Mouse (Mus musculus): ENCODE results near the gene Polr2h.
A peak's percentile ranks its signal among the peaks of the same experiment; 100 is the strongest.
"Not testable (repeated sequence)": the region's sequence is repeated elsewhere in the genome, so short reads cannot be mapped to it uniquely, and the experiment has no call there.

Gene Polr2h

DNA sequence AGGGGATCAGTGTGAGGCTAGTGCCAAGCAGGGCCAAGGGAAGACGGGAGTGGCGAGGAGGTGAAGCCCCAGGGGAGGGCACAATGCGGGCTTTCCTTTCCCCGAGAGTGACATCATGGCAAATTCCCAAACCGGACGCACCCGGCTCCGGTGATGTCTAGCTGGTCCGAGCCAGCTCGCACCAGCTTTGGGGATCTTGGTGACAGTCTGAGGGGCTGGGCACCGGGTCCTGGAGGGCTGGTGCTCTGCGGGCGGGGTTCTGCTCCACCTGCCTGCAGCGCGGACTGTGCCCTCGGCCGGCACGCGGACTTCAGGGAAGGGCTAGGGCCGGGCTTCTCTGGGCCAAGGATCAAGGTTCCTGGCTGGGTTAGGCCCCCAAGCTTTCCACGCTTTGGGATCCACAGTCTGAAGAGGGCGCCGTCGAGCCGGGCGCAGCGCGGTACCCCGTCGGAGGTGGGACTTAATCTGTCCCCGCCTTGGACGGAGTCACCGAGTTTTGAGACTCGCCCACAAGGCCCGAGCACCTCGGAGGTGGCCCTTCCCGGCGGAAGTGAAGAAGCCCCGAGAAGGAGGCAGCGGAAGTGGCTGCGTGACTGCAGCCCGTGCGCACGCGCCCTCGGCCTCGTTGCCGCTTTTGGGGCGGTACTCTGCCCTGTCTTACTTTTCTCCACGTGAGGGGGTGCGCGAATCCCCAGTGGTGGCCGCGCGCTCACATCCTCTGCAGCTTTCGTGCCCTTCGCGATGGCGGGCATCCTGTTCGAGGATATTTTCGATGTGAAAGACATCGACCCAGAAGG, at the start of gene Polr2h, which contains the start of gene Clcn2:
Polr2h (plus strand) TSS at position 485 of the 797 bp plus-strand sequence.
Clcn2 (minus strand) TSS at position 566 of the 797 bp plus-strand sequence.
- DNase-seq: peak; percentile 98

DNA sequence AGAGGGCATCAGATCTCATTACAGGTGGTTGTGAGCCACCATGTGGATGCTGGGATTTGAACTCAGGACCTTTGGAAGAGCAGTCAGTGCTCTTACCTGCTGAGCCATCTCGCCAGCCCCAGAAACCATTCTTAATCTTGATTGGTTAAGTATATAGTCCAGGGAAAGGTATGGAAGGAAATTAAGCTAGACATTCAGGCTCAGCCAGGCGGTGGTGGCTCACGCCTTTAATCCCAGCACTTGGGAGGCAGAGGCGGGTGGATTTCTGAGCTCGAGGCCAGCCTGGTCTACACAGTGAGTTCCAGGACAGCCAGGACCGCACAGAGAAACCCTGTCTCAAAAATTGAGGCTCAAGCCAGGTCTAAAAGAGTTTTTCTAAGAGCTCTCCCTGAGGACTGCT, 49.5 kb upstream of the Polr2h start, which contains the start of gene Eif4g1:
Eif4g1 (plus strand) TSS at position 301 of the 400 bp plus-strand sequence.
- not testable (repeated sequence) for DNase-seq

DNA sequence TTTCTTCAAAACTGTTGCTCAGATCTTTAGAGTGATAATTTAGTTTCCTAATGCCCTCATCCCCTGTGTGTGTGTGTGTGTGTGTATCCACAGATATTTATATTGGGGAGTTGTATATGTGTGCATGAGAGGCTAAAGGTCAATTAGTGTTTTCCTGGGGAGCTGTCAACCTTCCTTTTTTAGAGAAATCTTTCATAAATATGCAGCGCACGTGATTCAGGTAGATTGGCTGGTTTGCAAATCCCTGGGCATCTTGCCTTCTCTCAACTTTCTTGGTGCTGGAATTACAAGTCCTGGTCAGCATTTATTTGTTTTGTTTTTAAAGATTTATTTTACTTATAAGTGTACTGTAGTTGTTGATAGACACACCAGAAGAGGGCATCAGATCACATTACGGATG, 47.2 kb upstream of the Polr2h start:
- DNase-seq: no peak

DNA sequence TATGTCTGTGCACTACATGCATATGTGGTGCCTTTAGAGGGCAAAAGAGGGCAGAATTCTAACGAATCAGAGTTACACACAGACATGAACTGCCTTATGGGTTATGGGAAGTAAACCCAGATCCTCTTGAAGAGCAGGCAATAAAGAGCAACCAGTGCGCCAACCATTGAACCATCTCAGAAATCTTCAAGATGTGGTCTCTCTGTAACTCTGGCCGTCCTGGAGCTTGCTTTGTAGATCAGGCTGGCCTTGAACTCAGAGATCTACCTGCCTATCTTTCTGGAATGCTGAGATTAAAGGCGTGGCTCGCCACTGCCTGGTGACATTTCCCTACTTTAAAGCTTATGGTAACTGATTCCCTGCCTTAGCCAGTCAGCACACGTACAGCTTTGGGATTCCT, 45.6 kb upstream of the Polr2h start:
- no peak for DNase-seq

DNA sequence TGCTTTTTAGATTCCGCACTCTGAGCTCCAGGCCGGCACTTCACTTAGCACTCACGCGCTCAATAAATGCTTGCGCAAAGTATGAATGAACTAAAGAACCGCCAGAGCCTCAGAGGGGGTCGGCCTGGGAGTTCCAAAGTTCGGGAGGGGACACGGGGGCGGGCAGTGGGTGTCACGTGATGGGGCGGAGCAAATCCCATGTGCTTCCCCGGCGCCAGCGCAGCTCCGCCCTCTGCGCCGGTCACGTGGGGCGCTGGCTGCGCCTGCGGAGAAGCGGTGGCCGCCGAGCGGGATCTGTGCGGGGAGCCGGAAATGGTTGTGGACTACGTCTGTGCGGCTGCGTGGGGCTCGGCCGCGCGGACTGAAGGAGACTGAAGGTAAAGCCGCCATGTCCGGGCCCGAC, 45.0 kb upstream of the Polr2h start:
- peak; percentile 93 to 94 for DNase-seq

DNA sequence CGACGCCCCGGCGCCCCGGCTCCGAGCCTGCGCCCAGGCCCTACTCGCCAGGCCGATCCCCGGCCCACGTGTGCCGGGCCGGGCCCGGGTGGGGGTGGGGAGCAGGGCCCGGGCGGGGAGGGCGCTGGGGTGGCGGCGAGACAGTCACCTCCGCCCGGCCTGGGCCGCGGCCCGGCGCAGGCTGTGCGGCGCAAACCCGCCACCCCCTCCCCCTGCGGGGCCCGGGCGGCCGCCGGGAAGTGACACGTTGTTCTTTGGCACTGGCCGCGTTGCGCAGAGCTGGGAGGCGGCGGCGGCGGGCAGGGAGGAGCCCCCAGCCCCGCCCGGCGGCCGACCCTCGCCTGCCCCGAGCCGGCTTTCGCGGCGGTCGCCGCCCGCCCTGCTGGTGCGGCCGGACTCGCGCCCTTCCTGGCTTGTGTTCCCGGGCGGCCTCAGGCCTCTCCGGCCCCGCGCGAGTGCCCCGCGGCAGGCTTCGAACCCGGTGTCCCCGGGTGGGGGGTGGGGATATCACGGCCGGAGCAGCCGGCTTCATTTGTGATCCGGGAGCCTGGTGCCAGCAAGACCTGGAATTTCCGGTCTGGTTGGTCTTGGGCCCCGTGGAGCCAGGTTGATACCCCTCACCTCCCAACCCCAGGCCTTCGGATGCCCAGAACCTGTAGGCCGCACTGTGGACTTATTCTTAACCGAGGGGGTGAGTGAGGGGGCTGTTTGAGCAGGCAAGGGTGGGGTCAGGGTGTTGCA, 44.3 kb upstream of the Polr2h start:
- peak in 1 of 2 experiments; percentile 20 for DNase-seq

DNA sequence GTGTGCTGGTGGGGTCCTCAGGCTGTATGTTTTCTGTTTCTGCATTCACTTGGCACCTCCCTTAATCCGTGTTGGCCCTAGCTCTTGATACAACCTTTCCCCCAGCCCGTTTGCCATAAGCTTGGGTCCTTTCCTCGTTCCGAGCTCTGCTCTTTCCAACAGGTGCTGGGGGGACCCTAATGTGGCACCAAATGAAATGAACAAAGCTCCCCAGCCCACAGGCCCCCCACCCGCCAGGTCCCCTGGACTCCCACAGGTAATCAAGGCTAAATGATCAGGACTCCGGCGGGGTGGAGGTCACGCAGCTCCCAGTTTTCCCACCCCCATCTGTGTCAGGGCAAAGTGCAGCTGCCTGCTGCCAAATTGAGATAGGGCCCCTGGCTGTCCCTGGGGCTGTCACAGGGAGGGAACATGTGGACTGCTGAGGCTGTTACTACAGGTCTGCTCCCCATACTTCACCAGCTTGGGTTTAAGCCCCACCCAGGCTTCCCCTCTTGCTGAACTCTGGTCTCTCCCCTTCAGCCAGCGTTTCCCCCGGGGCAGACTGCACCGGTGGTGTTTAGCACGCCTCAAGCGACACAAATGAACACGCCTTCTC, 43.7 kb upstream of the Polr2h start:
- peak; percentile 38 to 45 for DNase-seq

DNA sequence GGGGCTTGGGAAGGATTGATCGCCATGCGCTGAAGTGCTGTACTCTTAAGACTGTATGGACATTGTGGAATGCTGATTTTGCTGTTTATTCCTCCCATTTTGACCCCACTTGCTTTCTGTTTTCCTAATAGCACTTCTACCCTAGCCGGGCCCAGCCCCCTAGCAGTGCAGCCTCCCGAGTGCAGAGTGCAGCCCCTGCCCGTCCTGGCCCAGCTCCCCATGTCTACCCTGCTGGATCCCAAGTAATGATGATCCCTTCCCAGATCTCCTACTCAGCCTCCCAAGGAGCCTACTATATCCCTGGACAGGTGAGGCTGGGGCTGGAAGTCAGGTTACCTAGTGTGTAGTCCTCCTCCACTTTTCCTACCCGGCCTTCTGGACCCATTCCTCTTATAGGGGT, 42.3 kb upstream of the Polr2h start:
- DNase-seq: no peak

DNA sequence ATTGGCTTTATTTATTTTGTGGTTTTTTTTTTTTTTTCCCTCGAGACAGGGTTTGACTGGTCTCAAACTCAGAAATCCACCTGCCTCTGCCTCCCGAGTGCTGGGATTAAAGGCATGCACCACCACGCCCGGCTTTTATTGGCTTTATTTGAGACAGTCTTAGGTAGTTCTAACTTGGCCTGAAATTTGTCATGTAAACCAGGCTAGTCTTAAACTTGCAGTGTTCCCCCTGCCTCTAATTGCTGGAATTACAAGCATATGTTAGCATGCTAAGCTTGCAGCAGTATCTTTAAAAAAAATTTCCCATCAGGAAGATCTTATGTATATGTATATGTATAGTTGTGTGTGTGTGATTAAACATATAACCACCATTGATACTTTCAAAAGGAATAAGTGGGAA, 40.8 kb upstream of the Polr2h start:
- no peak for DNase-seq

DNA sequence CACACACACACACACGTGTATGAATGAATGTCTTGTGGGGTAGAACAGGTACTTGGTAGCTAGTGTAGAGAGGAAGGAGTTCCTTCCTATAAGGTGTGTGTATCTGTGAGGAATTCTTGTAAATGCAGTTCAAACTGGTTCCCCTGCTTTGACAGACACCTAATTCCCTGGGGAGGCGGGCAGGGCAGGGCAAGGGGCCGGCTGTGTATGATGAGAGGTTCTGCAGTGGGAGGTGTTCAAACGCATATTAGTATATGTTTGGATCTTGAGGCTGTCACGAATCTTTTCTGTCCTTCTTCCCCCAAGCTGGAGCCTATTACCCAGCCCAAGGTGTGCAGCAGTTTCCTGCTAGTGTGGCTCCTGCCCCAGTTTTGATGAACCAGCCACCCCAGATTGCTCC, 40.1 kb upstream of the Polr2h start:
- no peak for DNase-seq

DNA sequence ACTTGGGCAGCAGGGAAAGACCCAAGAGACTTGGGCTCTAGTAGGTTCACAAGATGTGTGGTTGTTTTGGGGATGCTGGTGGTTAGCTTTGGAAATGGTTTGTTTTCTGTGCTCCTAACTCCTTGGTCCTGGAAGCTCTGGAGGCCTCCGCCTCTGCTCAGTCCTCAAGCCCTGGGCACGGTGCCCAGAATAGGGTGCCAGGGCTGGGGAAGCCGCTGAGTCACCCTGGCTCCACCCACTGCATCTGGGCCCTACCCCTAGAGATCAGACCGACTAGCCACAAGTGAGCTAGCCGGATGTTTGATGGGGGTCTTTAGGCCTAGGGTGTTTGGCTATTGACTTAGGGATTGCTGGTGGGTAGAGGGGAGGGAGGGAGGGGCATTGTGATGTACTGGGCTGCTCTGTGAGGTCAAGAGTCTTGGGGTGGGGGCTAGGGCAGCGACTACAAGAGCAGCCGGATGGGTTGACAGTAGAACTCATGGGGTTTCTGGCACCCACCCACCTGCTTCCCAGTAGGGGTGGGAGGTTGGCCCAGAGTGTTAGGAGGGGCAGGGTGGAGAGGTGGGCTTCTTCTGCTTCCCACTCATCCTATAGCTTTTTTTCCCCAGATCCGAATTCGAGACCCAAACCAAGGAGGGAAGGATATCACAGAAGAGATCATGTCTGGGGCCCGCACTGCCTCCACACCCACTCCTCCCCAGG, 39.3 kb upstream of the Polr2h start:
- DNase-seq: no peak

DNA sequence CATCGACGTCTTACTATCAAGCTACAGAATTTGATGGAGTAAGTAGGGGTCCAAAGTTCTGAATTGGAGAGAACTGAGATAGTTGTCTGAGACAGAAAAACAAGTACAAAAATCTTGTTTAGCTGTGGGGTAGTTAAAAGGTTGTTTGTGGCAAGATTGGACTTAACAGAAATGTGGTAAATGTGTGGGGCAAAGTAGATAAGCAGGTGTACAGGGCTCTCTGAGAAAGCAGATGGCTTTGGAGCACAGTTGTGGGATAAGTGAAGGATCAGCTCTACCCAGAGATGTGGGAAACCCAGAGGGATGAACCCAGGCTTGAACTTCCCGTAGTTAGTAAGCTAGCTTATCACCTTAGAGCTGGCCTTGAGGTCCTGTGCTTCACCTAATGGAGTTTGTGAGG, 26.7 kb upstream of the Polr2h start:
- no peak for DNase-seq

DNA sequence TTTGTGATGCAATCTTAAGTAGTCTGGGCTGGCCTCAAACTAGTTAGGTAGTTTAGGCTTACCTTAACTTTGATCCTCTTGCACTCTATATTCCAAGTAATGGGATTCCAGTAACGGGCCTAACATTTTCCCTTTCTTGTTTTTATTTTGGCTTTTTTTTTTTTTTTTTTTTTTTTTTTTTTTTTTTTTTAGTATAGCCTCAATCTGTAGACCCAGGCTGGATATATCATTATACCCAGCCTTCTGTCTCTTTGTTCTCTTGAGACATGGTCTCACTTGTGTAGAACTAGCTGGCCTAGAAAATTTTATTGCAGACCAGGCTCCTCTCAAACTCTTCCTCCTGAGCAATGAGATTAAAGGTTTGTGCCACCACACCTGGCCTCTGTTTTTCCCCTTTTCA, 25.8 kb upstream of the Polr2h start:
- no peak for DNase-seq

DNA sequence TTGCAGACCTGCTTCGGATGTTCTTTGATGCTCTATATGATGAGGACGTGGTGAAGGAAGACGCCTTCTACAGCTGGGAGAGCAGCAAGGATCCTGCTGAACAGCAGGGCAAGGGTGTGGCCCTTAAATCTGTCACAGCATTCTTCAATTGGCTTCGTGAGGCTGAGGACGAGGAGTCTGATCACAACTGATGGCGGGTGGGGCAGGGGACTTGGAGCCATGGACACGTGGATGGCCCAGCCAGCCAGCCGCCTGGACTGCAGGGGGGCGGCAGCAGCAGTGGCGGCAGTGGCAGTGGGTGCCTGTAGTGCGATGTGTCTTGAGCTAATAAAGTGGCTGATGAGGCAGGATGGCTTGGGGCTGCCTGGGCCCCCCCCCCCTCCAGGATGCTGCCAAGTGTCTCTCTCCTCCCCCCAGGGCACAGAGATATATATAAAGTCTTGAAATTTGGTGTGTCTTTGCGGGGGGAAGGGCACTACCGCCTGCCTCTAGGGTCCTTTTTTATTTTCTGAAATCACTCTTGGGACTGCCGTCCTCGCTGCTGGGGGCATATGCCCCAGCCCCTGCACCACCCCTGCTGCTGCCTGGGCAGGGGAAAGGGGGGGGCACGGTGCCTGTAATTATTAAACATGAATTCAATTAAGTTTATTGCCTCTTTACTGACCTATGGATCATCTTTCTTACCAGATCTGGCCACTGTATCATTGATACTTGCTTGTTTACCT, 25.1 kb upstream of the Polr2h start:
- no peak for DNase-seq

DNA sequence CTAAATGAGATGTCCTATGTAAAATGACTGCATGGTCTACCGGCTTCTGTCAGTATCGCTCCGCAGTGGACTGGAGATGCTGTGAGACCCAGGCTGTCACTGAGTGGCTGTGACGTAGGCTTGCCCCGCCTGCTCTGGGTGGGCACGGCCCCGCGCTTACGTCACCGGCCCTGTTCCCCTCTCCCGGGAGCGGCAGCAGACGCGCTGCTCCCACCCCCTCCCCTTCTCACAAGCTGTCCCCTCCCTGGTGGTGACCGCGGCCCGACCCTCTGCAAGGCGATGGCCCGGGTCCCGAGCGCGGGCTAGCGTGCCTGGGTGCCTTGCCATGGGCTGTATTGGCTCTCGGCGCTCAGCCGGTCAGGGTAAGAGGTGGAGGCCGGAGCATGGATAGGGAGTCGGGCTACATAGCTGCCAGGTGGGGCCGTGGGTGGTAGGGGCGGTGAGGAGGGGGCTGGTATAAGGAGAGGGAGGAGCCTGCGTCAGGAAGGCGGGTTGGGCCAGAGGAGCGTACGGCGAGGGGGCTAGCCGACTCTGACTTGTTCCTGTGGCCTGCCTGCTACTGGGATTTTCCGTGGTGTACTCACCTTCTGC, 24.3 kb upstream of the Polr2h start, which contains the start of gene Fam131a:
Fam131a (plus strand) TSS at position 131 of the 591 bp plus-strand sequence.
- peak; percentile 72 to 73 for DNase-seq

DNA sequence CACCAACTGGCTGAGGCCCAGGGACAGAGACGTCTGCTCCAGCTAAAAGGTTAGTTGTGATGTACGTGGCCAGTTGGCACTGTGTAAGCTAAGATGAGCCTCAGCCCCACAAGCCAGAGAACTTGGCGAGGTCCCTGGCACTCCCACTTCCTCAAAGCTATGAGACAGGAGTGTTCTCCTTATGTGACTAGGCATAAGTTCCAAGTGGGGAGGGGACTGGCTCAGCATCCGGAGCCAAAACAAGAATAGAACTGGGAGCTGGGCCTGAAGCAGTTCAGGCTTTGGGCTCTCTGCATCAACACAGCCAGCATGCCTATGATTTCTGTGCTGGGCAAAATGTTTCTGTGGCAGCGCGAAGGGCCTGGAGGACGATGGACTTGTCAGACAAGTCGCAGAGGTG, 22.7 kb upstream of the Polr2h start:
- no peak for DNase-seq

DNA sequence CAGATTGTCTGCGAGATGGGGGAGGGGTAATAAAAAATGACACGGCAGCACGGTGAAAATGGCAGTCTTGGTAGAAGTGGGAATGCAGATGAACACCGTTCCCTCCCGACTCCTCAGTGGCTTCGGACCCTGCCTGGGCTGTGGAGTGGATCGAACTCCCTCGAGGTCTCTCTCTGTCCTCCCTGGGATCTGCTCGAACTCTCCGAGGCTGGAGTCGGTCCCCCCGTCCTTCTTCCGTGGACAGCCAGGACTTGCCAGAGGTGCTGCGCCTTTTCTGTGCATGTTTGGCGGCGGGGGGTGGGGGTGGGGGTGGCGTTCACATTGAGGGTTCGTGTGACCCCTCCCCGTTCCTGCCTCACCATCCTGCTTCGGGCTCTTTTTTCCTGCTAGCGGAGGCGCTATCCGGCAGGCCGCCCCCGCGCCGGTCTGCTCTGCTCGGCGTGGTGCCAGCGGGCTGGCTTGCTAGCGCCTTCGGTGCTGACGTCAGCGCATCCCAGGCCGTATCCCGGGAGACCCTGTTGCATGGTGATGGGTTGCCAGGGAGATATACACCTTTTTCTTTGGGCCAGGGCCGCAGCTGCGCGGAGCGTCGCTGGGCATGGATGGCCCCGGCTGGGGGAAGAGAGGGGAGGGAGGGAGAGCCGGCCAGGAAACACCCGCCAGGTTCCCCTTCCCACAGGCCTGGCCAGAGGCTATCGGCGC, 21.7 kb upstream of the Polr2h start:
- no peak for DNase-seq

DNA sequence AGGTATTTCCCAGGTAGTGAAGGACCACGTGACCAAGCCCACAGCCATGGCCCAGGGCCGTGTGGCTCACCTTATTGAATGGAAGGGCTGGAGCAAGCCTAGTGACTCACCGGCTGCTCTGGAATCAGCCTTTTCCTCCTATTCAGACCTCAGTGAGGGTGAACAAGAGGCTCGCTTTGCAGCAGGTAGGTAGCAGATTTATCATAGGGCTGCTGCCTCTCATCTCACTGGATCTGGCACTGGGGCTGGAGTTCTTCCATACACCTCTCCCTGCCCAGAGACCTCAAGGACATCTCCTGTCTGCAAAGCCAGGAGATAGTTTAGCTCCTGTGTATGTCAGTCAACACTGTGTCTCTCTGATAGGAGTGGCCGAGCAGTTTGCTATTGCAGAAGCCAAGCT, 18.2 kb upstream of the Polr2h start:
- no peak for DNase-seq

DNA sequence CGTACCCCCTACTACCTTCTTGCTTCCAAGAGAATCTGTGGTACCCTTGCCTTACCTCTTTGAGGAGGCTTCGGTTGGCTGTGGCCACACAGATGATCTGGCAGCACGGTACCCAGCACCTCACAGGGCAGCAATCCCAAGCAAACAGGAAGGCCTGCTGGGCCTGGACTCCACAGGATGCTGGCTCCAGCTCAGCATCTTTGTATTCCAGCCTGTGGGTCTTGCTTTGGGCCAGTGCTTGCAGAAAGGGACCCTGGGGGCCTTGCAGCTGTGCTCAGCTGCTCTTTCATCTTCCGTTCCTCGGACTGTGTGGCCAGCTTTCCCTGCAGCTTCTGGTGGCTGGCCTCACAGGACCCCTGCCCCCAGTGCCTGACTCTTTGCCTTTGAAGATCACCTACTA, 17.4 kb upstream of the Polr2h start:
- no peak for DNase-seq

DNA sequence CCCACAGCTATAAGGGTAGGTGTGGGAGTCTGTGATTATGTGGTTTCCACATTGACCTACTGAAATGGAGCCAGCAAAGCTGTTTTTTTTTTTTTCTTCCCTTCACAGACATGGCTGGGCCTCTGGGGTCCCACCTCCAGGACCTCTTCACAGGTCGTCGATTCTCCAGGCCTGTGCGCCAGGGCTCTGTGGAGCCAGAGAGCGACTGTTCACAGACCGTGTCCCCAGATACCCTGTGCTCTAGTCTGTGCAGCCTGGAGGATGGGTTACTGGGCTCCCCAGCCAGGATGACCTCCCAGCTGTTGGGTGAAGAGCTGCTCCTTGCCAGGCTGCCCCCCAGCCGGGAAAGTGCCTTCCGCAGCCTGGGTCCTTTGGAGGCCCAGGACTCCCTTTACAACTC, 16.1 kb upstream of the Polr2h start:
- DNase-seq: no peak
